Mouse (Mus musculus) liver, postnatal 0 days (tissue): ENCODE measurements around the gene Efhc1. TPM values are rescaled to one million over a fixed set of nuclear protein-coding genes. Genes with fewer than 3 reads are reported as not detected.

Experiments
- ATAC-seq: fragments of 200-750 bp; cut with Nextera tagmentation; 2 replicates; pipeline ENCODE4 v1.8.0; 2017; ENCODE audit warnings: mild to moderate bottlenecking, moderate library complexity
- DNase-seq: peaks from one replicate; pipeline ENCODE4 v3.0.0-alpha.2; 2016
- H3K27ac ChIP-seq: fragments of 300-500 bp; sonication (generic); 2 replicates; pipeline ENCODE4 v1.5.1; 2014; ENCODE audit warnings: antibody characterized with exemption, moderate library complexity, mild to moderate bottlenecking, low read depth
- H3K27me3 ChIP-seq: fragments of 300-500 bp; sonication (generic); 2 replicates; pipeline ENCODE4 v1.6.1; 2014; ENCODE audit warnings: low read length, control low read depth, mixed read lengths; ENCODE audit not compliant: insufficient read depth
- H3K36me3 ChIP-seq: fragments of 300-500 bp; sonication (generic); replicated peaks from 2 replicates; pipeline ENCODE4 v1.6.1; 2014; ENCODE audit warnings: mild to moderate bottlenecking, control low read depth, low read length, moderate library complexity, mixed read lengths; ENCODE audit not compliant: insufficient read depth
- H3K4me1 ChIP-seq: fragments of 300-500 bp; sonication (generic); 2 replicates; pipeline ENCODE4 v1.6.1; 2014; ENCODE audit warnings: antibody characterized with exemption, mild to moderate bottlenecking, control low read depth; ENCODE audit not compliant: insufficient read depth
- H3K4me2 ChIP-seq: fragments of 300-500 bp; sonication (generic); 2 replicates; pipeline ENCODE4 v1.6.1; 2014; ENCODE audit warnings: low read depth, mild to moderate bottlenecking, low read length, moderate library complexity, mixed read lengths
- H3K4me3 ChIP-seq: fragments of 300-500 bp; sonication (generic); 2 replicates; pipeline ENCODE4 v1.5.1; 2014; ENCODE audit warnings: low read depth, low read length
- H3K9ac ChIP-seq: fragments of 300-500 bp; sonication (generic); replicated peaks from 2 replicates; pipeline ENCODE4 v1.6.1; 2014; ENCODE audit warnings: mild to moderate bottlenecking, moderate library complexity
- H3K9me3 ChIP-seq: fragments of 300-500 bp; sonication (generic); 2 replicates; pipeline ENCODE4 v1.6.1; 2016; ENCODE audit warnings: mild to moderate bottlenecking, control low read depth, low read length, mixed read lengths
- CTCF ChIP-seq: sonication (generic); IDR thresholded peaks from 2 replicates; pipeline ENCODE4 v1.5.1; 2016; ENCODE audit warnings: antibody characterized with exemption, low read depth
- EP300 ChIP-seq: IDR thresholded peaks from 2 replicates; pipeline ENCODE4 v1.6.1; 2016; ENCODE audit warnings: antibody characterized with exemption, low read depth, mild to moderate bottlenecking
- WGBS: fragments of 180-500 bp; shearing (Covaris S2); extraction: QIAGEN DNeasy Blood & Tissue Kit; methylation state at CpG from one replicate; pipeline ENCODE4 v1.1.7; 2014; ENCODE audit not compliant: insufficient replicate concordance; 5-methylcytosine and 5-hydroxymethylcytosine counted together
- polyA plus RNA-seq: library from polyadenylated mRNA; unstranded; fragments of >200 nt; fragmentation: Nextera tagmentation; extraction: Ambion mirVana; gene quantifications from 2 replicates; pipeline ENCODE4 v1.2.1, GENCODE M21; 2015

The Efhc1 gene
- polyA plus RNA-seq, 1 experiment from 2014 or later = 0.34 TPM

- Histone ChIP-seq H3K9ac (no peak overlapping the region), H3K9me3 (no peaks in the 10 kb centered on the region), H3K4me1 (no peaks in the 10 kb centered on the region), H3K27me3 (no peaks in the 10 kb centered on the region), H3K4me3 (no peak overlapping the region), H3K27ac (no peak overlapping the region), H3K36me3 (no peaks in the 10 kb centered on the region), H3K4me2 (no peak overlapping the region)
- 56% methylated on average over 6 of the region's 6 CpGs for WGBS
- TF ChIP-seq CTCF (no peak), EP300 (0 out of 2 replicates have a peak, but pooled peaks have one; percentile 17)
- ATAC-seq (no peak), DNase-seq (no peak)
Measured at GRCm38 (mm10) chr1:20973389-20973788, 22.0 kb downstream of the Efhc1 start.

GRCm38 (mm10) chr1:20974341-20975135 is 23.1 kb downstream of the Efhc1 start:
- TF ChIP-seq EP300 (no peak), CTCF (peak; percentile 15; the same call in 1 of the 2 replicates)
- H3K36me3 ChIP-seq = no peaks in the 10 kb centered on the region
- H3K9ac ChIP-seq = no peak overlapping the region
- H3K4me2 ChIP-seq = no peak overlapping the region
- H3K4me3 ChIP-seq = no peak overlapping the region
- no peak for DNase-seq
- H3K4me1 ChIP-seq = no peaks in the 10 kb centered on the region
- ATAC-seq = no peak
- no peaks in the 10 kb centered on the region for H3K27me3 ChIP-seq
- WGBS = 64% methylated on average over 9 of the region's 9 CpGs
- H3K27ac ChIP-seq = no peak overlapping the region
- H3K9me3 ChIP-seq = no peaks in the 10 kb centered on the region

- 68% methylated on average over 1 of the region's 1 CpGs for WGBS
- Histone ChIP-seq H3K4me3 (no peak overlapping the region), H3K9me3 (no peaks in the 10 kb centered on the region), H3K27ac (no peak overlapping the region), H3K36me3 (no peaks in the 10 kb centered on the region), H3K4me2 (no peak overlapping the region), H3K9ac (no peak overlapping the region), H3K4me1 (no peaks in the 10 kb centered on the region), H3K27me3 (no peaks in the 10 kb centered on the region)
- DNase-seq (no peak), ATAC-seq (no peak)
- TF ChIP-seq EP300 = no peak
- no peak for TF ChIP-seq CTCF
Measured at GRCm38 (mm10) chr1:20980553-20980952, 29.1 kb downstream of the Efhc1 start.

- no peak for DNase-seq
- TF ChIP-seq CTCF (no peak), EP300 (no peak)
- H3K4me1 ChIP-seq = no peaks in the 10 kb centered on the region
- no peak for ATAC-seq
- H3K36me3 ChIP-seq = no peaks in the 10 kb centered on the region
- H3K9me3 ChIP-seq = no peaks in the 10 kb centered on the region
- 75% methylated on average over 6 of the region's 6 CpGs for WGBS
- no peak overlapping the region for H3K4me3 ChIP-seq
- H3K27me3 ChIP-seq = no peaks in the 10 kb centered on the region
- H3K4me2 ChIP-seq = no peak overlapping the region
- no peak overlapping the region for H3K27ac ChIP-seq
- H3K9ac ChIP-seq = no peak overlapping the region
Measured at GRCm38 (mm10) chr1:20981764-20982163, 30.3 kb downstream of the Efhc1 start.

GRCm38 (mm10) chr1:20984103-20984502 is 32.7 kb downstream of the Efhc1 start:
- ATAC-seq (no peak), DNase-seq (no peak)
- H3K4me3 ChIP-seq = no peak overlapping the region
- no peak overlapping the region for H3K27ac ChIP-seq
- H3K4me2 ChIP-seq = no peak overlapping the region
- H3K9me3 ChIP-seq = no peaks in the 10 kb centered on the region
- H3K9ac ChIP-seq = no peak overlapping the region
- no peak for TF ChIP-seq EP300
- no peak for TF ChIP-seq CTCF
- H3K27me3 ChIP-seq = no peaks in the 10 kb centered on the region
- 59% methylated on average over 2 of the region's 2 CpGs for WGBS
- H3K4me1 ChIP-seq = no peaks in the 10 kb centered on the region
- H3K36me3 ChIP-seq = no peaks in the 10 kb centered on the region

DNA sequence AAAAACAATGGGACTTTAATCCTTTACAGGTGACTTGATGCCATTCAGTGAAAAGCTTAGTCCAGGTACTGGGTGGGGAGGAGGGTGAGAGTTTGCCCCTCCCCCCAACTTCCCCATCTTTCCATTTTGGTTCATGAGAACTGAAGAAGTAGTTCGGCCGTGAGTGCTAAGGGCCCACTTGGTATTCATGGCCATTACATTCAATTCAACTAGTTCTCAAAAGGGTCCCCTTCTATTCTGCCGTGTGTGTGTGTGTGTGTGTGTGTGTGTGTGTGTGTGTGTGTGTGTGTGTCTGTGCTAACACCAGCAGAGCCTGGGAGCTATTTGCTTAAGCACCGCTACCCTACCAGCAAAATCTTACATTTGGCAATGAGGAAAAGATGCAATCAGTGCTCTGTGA is 33.2 kb downstream of the Efhc1 start:
- DNase-seq (no peak), ATAC-seq (no peak)
- Histone ChIP-seq H3K36me3 (no peaks in the 10 kb centered on the region), H3K27ac (no peak overlapping the region), H3K9ac (no peak overlapping the region), H3K4me1 (no peaks in the 10 kb centered on the region), H3K27me3 (no peaks in the 10 kb centered on the region), H3K4me2 (no peak overlapping the region), H3K4me3 (no peak overlapping the region), H3K9me3 (no peaks in the 10 kb centered on the region)
- 44% methylated on average over 4 of the region's 4 CpGs for WGBS
- TF ChIP-seq CTCF = no peak
- TF ChIP-seq EP300 = no peak
